Mouse (Mus musculus) inflammation-experienced regulatory T-cells, adult 6 months (primary cell): ENCODE results near the gene Gpr84. TPM values are rescaled to one million over a fixed set of nuclear protein-coding genes. Genes with fewer than 3 reads are reported as not detected.
"Not testable (repeated sequence)": the region's sequence is repeated elsewhere in the genome, so short reads cannot be mapped to it uniquely, and the experiment has no call there.

Source experiments
- ATAC-seq: one replicate; pipeline ENCODE4 v1.8.0; 2017
- polyA plus RNA-seq, 3 experiments: library from polyadenylated mRNA; unstranded; fragments of 100-300 nt; shearing (Covaris generic); gene quantifications; one replicate each; pipeline ENCODE4 v1.2.1; 2017

The Gpr84 gene
- polyA plus RNA-seq, 3 experiments from 2014 or later, result not detected

GRCm38 (mm10) chr15:103284647-103285046 lies 25.8 kb downstream of the Gpr84 start:
- no peak for ATAC-seq

- ATAC-seq, result no peak
Measured at GRCm38 (mm10) chr15:103284066-103284465, 26.3 kb downstream of the Gpr84 start.

- no peak for ATAC-seq
Measured at GRCm38 (mm10) chr15:103281465-103282205, 28.8 kb downstream of the Gpr84 start.

- ATAC-seq, result no peak
Measured at GRCm38 (mm10) chr15:103280817-103281464, 29.5 kb downstream of the Gpr84 start.

GRCm38 (mm10) chr15:103279750-103280149 lies 30.7 kb downstream of the Gpr84 start:
- ATAC-seq, result no peak

- no peak for ATAC-seq
Measured at GRCm38 (mm10) chr15:103277949-103278348, 32.5 kb downstream of the Gpr84 start.

- ATAC-seq, result not testable (repeated sequence)
Measured at GRCm38 (mm10) chr15:103275943-103276342, 34.5 kb downstream of the Gpr84 start.

GRCm38 (mm10) chr15:103272419-103273279 lies 37.8 kb downstream of the Gpr84 start, which contains the start of gene Copz1:
Gene Copz1, plus strand, starts transcription at chr15:103272714.
- peak; percentile 98 for ATAC-seq

- ATAC-seq, result no peak
Measured at GRCm38 (mm10) chr15:103268903-103269302, 41.5 kb downstream of the Gpr84 start.

GRCm38 (mm10) chr15:103264794-103265193 lies 45.6 kb downstream of the Gpr84 start:
- ATAC-seq, result no peak

- ATAC-seq, result no peak
Measured at GRCm38 (mm10) chr15:103259989-103260388, 50.4 kb downstream of the Gpr84 start.

GRCm38 (mm10) chr15:103259162-103259561 lies 51.2 kb downstream of the Gpr84 start:
- no peak for ATAC-seq

Other genes starting within 250 kb of the Gpr84 start
- 1 to 10 TPM; 3.8 to 7.3 (median 6.4) TPM for gene Smug1, start 143.5 kb downstream of the Gpr84 start, polyA plus RNA-seq
- 10 to 100 TPM; 21.7 to 48.8 (median 23.8) TPM for gene Cbx5, start 70.8 kb downstream of the Gpr84 start, polyA plus RNA-seq
- 100 to 1,000 TPM; 360 to 441 (median 366) TPM for gene Hnrnpa1, start 70.2 kb downstream of the Gpr84 start, polyA plus RNA-seq
- 1 to 10 TPM in 2 of 3 experiments, under 1 TPM in 1; 0.96 to 1.3 (median 1.1) TPM for gene Nfe2, start 52.2 kb downstream of the Gpr84 start, polyA plus RNA-seq
- gene Copz1, start 37.9 kb downstream of the Gpr84 start, polyA plus RNA-seq, result 100 to 1,000 TPM; 216 to 248 (median 223) TPM
- gene Zfp385a, start 29.5 kb upstream of the Gpr84 start, polyA plus RNA-seq, result not detected
- 1 to 10 TPM in 2 of 3 experiments, under 1 TPM in 1; 0.74 to 1.8 (median 1.5) TPM for gene Itga5, start 56.2 kb upstream of the Gpr84 start, polyA plus RNA-seq
- under 1 TPM in 1 of 3 experiments, not detected in 2; 0.62 TPM for gene Gtsf1, start 119.9 kb upstream of the Gpr84 start, polyA plus RNA-seq
- not detected for gene Gtsf2, start 137.9 kb upstream of the Gpr84 start, polyA plus RNA-seq
- 10 to 100 TPM; 78.2 to 92.5 (median 81.4) TPM for gene Nckap1l, start 143.2 kb upstream of the Gpr84 start, polyA plus RNA-seq
- 1 to 10 TPM; 2.4 to 3.4 (median 3.0) TPM for gene Pde1b, start 192.4 kb upstream of the Gpr84 start, polyA plus RNA-seq
- under 1 TPM in 1 of 3 experiments, not detected in 2; 0.51 TPM for gene Ppp1r1a, start 227.4 kb upstream of the Gpr84 start, polyA plus RNA-seq